Mouse (Mus musculus): Measurements from ENCODE around the gene Csad.

The Csad gene

GRCm38 (mm10) chr15:102204674-102205505 is at the start of gene Csad:
Gene Csad (minus strand): TSS chr15:102204724.
- DNase-seq (ENCODE audit: low spot score in 2 of 2) = no peak

- DNase-seq (ENCODE audit: low spot score in 2 of 2) = no peak
Measured at GRCm38 (mm10) chr15:102250521-102250920, 46.0 kb upstream of the Csad start.

- DNase-seq (ENCODE audit: low spot score in 2 of 2) = no peak
Measured at GRCm38 (mm10) chr15:102249967-102250366, 45.4 kb upstream of the Csad start.

GRCm38 (mm10) chr15:102249251-102249691 is 44.7 kb upstream of the Csad start:
- DNase-seq (ENCODE audit: low spot score in 2 of 2) = no peak

GRCm38 (mm10) chr15:102248812-102249191 is 44.3 kb upstream of the Csad start:
- no peak for DNase-seq (ENCODE audit: low spot score in 2 of 2)

GRCm38 (mm10) chr15:102248131-102248811 is 43.7 kb upstream of the Csad start:
- DNase-seq (ENCODE audit: low spot score in 2 of 2) = no peak

GRCm38 (mm10) chr15:102247252-102248130 is 43.0 kb upstream of the Csad start:
- DNase-seq (ENCODE audit: low spot score in 2 of 2) = peak; percentile 31 to 46

- DNase-seq (ENCODE audit: low spot score in 2 of 2) = peak; percentile 68 to 76
Measured at GRCm38 (mm10) chr15:102246866-102247251, 42.3 kb upstream of the Csad start.

GRCm38 (mm10) chr15:102245891-102246741 is 41.6 kb upstream of the Csad start:
- DNase-seq (ENCODE audit: low spot score in 2 of 2) = peak; percentile 65 to 74

GRCm38 (mm10) chr15:102245461-102245881 is 40.9 kb upstream of the Csad start:
- no peak for DNase-seq (ENCODE audit: low spot score in 2 of 2)

- DNase-seq (ENCODE audit: low spot score in 2 of 2) = no peak
Measured at GRCm38 (mm10) chr15:102244306-102245191, 40.0 kb upstream of the Csad start.

GRCm38 (mm10) chr15:102243229-102244190 is 39.0 kb upstream of the Csad start:
- DNase-seq (ENCODE audit: low spot score in 2 of 2) = peak; percentile 59 to 75

- no peak for DNase-seq (ENCODE audit: low spot score in 2 of 2)
Measured at GRCm38 (mm10) chr15:102242404-102243228, 38.1 kb upstream of the Csad start.

GRCm38 (mm10) chr15:102240607-102241006 is 36.1 kb upstream of the Csad start:
- no peak for DNase-seq (ENCODE audit: low spot score in 2 of 2)

GRCm38 (mm10) chr15:102239851-102240250 is 35.3 kb upstream of the Csad start:
- no peak for DNase-seq (ENCODE audit: low spot score in 2 of 2)

- DNase-seq (ENCODE audit: low spot score in 2 of 2) = peak; percentile 67 to 72
Measured at GRCm38 (mm10) chr15:102239260-102239590, 34.7 kb upstream of the Csad start.

GRCm38 (mm10) chr15:102238543-102239259 is 34.2 kb upstream of the Csad start:
- no peak for DNase-seq (ENCODE audit: low spot score in 2 of 2)

All from spleen, postnatal 36 days (tissue).